Mouse (Mus musculus) embryonic facial prominence, embryonic 12.5 days (tissue): ENCODE measurements around the gene Fgf18. TPM values are rescaled to one million over a fixed set of nuclear protein-coding genes. Genes with fewer than 3 reads are reported as not detected.

Source experiments
- ATAC-seq: fragments of 200-750 bp; cut with Nextera tagmentation; 2 replicates; pipeline ENCODE4 v1.8.0; 2017; ENCODE audit not compliant: insufficient number of reproducible peaks, insufficient read depth, low FRiP score, low TSS enrichment
- H3K27ac ChIP-seq: fragments of 300-500 bp; sonication (generic); 2 replicates; pipeline ENCODE4 v1.5.1; 2016; ENCODE audit warnings: mild to moderate bottlenecking
- H3K27me3 ChIP-seq: fragments of 300-500 bp; sonication (generic); 2 replicates; pipeline ENCODE4 v1.6.1; 2016; ENCODE audit warnings: mild to moderate bottlenecking, moderate library complexity
- H3K36me3 ChIP-seq: fragments of 300-500 bp; sonication (generic); 2 replicates; pipeline ENCODE4 v1.6.1; 2016; ENCODE audit warnings: mild to moderate bottlenecking
- H3K4me1 ChIP-seq: fragments of 300-500 bp; sonication (generic); 2 replicates; pipeline ENCODE4 v1.6.1; 2016
- H3K4me2 ChIP-seq: fragments of 300-500 bp; sonication (generic); replicated peaks from 2 replicates; pipeline ENCODE4 v1.6.1; 2016; ENCODE audit warnings: mild to moderate bottlenecking, moderate library complexity
- H3K4me3 ChIP-seq: fragments of 300-500 bp; sonication (generic); 2 replicates; pipeline ENCODE4 v1.5.1; 2016; ENCODE audit warnings: mild to moderate bottlenecking
- H3K9ac ChIP-seq: fragments of 300-500 bp; sonication (generic); 2 replicates; pipeline ENCODE4 v1.6.1; 2016; ENCODE audit warnings: mild to moderate bottlenecking, moderate library complexity
- H3K9me3 ChIP-seq: fragments of 300-500 bp; sonication (generic); 2 replicates; pipeline ENCODE4 v1.6.1; 2016; ENCODE audit warnings: mild to moderate bottlenecking, moderate library complexity
- WGBS: fragments of 180-500 bp; shearing (Covaris S2); methylation state at CpG from one replicate; pipeline ENCODE4 v1.1.7; 2016; 5-methylcytosine and 5-hydroxymethylcytosine counted together
- polyA plus RNA-seq: library from polyadenylated mRNA; unstranded; fragments of >200 nt; fragmentation: Nextera tagmentation; extraction: Ambion mirVana; gene quantifications from 2 replicates; pipeline ENCODE4 v1.2.1, GENCODE M21; 2016

Fgf18 gene
- polyA plus RNA-seq, 1 experiment from 2014 or later = 11.5 TPM

DNA sequence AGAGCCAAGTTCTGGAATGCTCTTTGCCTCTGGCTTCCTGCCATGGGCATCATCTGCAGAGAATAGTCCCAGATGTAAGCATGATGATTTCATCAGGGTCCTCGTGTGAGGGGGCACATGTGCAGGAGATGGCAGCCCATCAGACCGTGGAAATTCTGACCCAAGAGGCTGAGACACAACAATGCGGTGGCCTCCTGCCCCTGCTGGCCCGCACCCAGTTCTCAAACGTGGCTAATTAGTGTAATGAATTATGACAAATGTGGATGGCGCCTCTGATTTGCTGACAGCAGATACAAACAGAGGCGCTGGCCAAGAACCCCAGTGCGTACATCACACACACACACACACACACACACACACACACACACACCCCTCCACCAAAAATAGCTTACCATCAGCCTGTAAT, 42.3 kb downstream of the Fgf18 start:
- Histone ChIP-seq H3K9ac (no peak overlapping the region), H3K4me2 (no peak overlapping the region), H3K27me3 (peaks cover 8% of the 10 kb centered on the region; the same call in 1 of the 2 replicates), H3K36me3 (no peaks in the 10 kb centered on the region), H3K4me3 (no peak overlapping the region), H3K9me3 (no peaks in the 10 kb centered on the region), H3K4me1 (peaks cover 6% of the 10 kb centered on the region), H3K27ac (no peak overlapping the region)
- WGBS = 64% methylated on average over 8 of the region's 8 CpGs
- ATAC-seq = no peak

- no peak overlapping the region for H3K27ac ChIP-seq
- H3K4me3 ChIP-seq = no peak overlapping the region
- H3K9ac ChIP-seq = no peak overlapping the region
- H3K9me3 ChIP-seq = no peaks in the 10 kb centered on the region
- H3K4me1 ChIP-seq = peaks cover 9% of the 10 kb centered on the region
- H3K36me3 ChIP-seq = no peaks in the 10 kb centered on the region
- no peak for ATAC-seq
- H3K4me2 ChIP-seq = no peak overlapping the region
- WGBS = 88% methylated on average over 13 of the region's 13 CpGs
- H3K27me3 ChIP-seq = peaks cover 6% of the 10 kb centered on the region; the same call in 1 of the 2 replicates
Measured at GRCm38 (mm10) chr11:33103291-33103943, 43.8 kb downstream of the Fgf18 start.

DNA sequence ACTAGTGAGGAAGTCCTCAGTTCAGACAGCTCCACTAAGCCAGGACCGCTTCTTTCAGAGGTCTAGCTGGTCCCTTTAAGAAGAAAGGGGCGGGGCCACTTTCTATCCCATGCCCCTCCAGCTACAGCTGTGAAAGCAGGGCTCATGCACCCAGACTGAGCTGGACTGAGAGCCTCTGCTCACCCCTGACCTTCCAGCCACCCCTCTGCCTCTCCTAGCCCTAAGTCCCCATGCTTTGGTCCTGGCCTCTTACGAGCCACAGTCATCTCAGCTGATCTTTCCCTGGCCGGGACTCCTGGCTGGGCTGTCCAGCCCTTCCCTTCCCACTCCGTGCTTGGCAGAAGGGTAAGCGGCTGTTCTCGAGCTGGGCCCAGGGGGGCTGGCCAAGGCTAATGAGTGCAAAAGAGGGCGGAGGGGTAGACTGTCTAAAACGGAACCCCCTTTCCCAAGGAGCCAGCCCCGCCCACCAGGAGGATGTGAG, 47.1 kb downstream of the Fgf18 start:
- WGBS = 28% methylated on average over 10 of the region's 10 CpGs
- H3K36me3 ChIP-seq = no peaks in the 10 kb centered on the region
- 0 out of 2 replicates have a peak overlapping the region, but pooled peaks have one; percentile 15 for H3K4me3 ChIP-seq
- H3K9me3 ChIP-seq = no peaks in the 10 kb centered on the region
- peak; percentile 69; the same call in 1 of the 2 replicates for ATAC-seq
- peaks cover 5% of the 10 kb centered on the region; the same call in 1 of the 2 replicates for H3K27me3 ChIP-seq
- H3K9ac ChIP-seq = peak overlapping the region; percentile 38; the same call in 1 of the 2 replicates
- peak overlapping the region; percentile 41 for H3K4me2 ChIP-seq
- H3K27ac ChIP-seq = no peak overlapping the region
- peaks cover 9% of the 10 kb centered on the region for H3K4me1 ChIP-seq

GRCm38 (mm10) chr11:33099425-33099824, 47.8 kb downstream of the Fgf18 start:
- no peak for ATAC-seq

GRCm38 (mm10) chr11:33098446-33098845, 48.8 kb downstream of the Fgf18 start:
- Histone ChIP-seq H3K9me3 (no peaks in the 10 kb centered on the region), H3K4me2 (no peak overlapping the region), H3K36me3 (no peaks in the 10 kb centered on the region), H3K4me3 (no peak overlapping the region), H3K4me1 (peaks cover 9% of the 10 kb centered on the region), H3K27me3 (peaks cover 5% of the 10 kb centered on the region; the same call in 1 of the 2 replicates), H3K27ac (no peak overlapping the region), H3K9ac (no peak overlapping the region)
- no peak for ATAC-seq
- 81% methylated on average over 12 of the region's 12 CpGs for WGBS

More at GRCm38 (mm10) chr11:33099425-33099824, 47.8 kb downstream of the Fgf18 start:
- no peak overlapping the region for H3K9ac ChIP-seq
- no peaks in the 10 kb centered on the region for H3K9me3 ChIP-seq
- peaks cover 5% of the 10 kb centered on the region; the same call in 1 of the 2 replicates for H3K27me3 ChIP-seq
- H3K36me3 ChIP-seq = no peaks in the 10 kb centered on the region
- H3K4me2 ChIP-seq = no peak overlapping the region
- H3K4me1 ChIP-seq = peaks cover 9% of the 10 kb centered on the region
- 56% methylated on average over 4 of the region's 4 CpGs for WGBS
- H3K27ac ChIP-seq = no peak overlapping the region
- no peak overlapping the region for H3K4me3 ChIP-seq

GRCm38 (mm10) chr11:33097855-33098254, 49.3 kb downstream of the Fgf18 start:
- H3K4me3 ChIP-seq = no peak overlapping the region
- no peak overlapping the region for H3K27ac ChIP-seq
- 49% methylated on average over 8 of the region's 8 CpGs for WGBS
- no peaks in the 10 kb centered on the region for H3K36me3 ChIP-seq
- H3K9ac ChIP-seq = no peak overlapping the region
- H3K4me2 ChIP-seq = no peak overlapping the region
- H3K9me3 ChIP-seq = no peaks in the 10 kb centered on the region
- H3K27me3 ChIP-seq = peaks cover 5% of the 10 kb centered on the region; the same call in 1 of the 2 replicates
- no peak for ATAC-seq
- H3K4me1 ChIP-seq = peaks cover 9% of the 10 kb centered on the region

DNA sequence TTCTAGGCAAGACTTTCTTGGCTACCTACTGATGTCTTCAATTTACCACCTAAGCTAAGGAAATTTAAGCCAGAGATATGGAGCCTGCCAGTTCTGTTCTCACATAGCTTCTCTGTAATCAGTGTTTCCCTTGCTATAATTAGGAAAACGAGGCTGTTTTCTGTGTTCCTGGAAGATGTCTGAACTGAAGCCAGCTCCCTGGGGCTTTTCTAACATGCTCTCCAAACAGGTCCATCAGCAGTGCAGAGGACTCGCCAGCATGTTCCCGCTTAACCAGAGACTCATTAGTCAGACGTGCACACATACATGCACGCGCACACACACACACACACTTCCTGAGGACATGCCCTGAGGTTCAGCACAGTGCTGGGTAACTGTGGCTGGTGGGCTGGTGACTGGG, 57.3 kb downstream of the Fgf18 start:
- no peak for ATAC-seq
- Histone ChIP-seq H3K4me2 (no peak overlapping the region), H3K27me3 (no peaks in the 10 kb centered on the region), H3K36me3 (no peaks in the 10 kb centered on the region), H3K9ac (no peak overlapping the region), H3K4me3 (no peak overlapping the region), H3K4me1 (no peaks in the 10 kb centered on the region), H3K9me3 (no peaks in the 10 kb centered on the region), H3K27ac (no peak overlapping the region)
- WGBS = 54% methylated on average over 6 of the region's 6 CpGs

GRCm38 (mm10) chr11:33088181-33088580, 59.0 kb downstream of the Fgf18 start:
- 40% methylated on average over 1 of the region's 1 CpGs for WGBS
- Histone ChIP-seq H3K9me3 (no peaks in the 10 kb centered on the region), H3K4me1 (peaks cover 4% of the 10 kb centered on the region; the same call in 1 of the 2 replicates), H3K4me2 (no peak overlapping the region), H3K27ac (no peak overlapping the region), H3K4me3 (no peak overlapping the region), H3K36me3 (no peaks in the 10 kb centered on the region), H3K9ac (no peak overlapping the region), H3K27me3 (no peaks in the 10 kb centered on the region)
- no peak for ATAC-seq

DNA sequence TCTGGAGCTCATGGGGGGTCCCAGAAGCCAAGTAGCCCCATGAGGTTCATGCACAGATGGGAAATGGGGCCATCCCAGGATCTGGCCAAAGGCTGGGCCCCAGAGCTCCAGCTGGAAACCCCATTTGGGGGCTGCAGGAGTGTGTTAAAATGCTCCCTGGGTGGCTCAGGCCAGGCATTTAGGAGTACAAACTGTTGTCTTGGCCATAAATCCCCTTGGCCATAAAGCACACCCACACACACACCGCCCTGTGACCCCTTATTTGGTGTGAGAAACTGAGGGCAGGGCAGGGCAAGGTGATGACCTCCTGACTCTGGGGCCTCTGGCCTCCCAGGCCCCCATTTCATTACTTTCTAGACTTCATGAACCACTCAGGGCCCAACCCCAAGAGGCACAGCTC, 61.2 kb downstream of the Fgf18 start:
- Histone ChIP-seq H3K4me3 (no peak overlapping the region), H3K4me2 (no peak overlapping the region), H3K36me3 (no peaks in the 10 kb centered on the region), H3K27ac (no peak overlapping the region), H3K9ac (no peak overlapping the region), H3K9me3 (no peaks in the 10 kb centered on the region), H3K4me1 (peaks cover 4% of the 10 kb centered on the region; the same call in 1 of the 2 replicates), H3K27me3 (no peaks in the 10 kb centered on the region)
- 84% methylated on average over 1 of the region's 1 CpGs for WGBS
- no peak for ATAC-seq

GRCm38 (mm10) chr11:33085514-33085913, 61.7 kb downstream of the Fgf18 start:
- no peak overlapping the region for H3K4me3 ChIP-seq
- no peaks in the 10 kb centered on the region for H3K9me3 ChIP-seq
- H3K4me2 ChIP-seq = no peak overlapping the region
- no peaks in the 10 kb centered on the region for H3K27me3 ChIP-seq
- H3K36me3 ChIP-seq = no peaks in the 10 kb centered on the region
- 86% methylated on average over 4 of the region's 4 CpGs for WGBS
- peaks cover 4% of the 10 kb centered on the region; the same call in 1 of the 2 replicates for H3K4me1 ChIP-seq
- no peak overlapping the region for H3K27ac ChIP-seq
- no peak overlapping the region for H3K9ac ChIP-seq
- no peak for ATAC-seq

DNA sequence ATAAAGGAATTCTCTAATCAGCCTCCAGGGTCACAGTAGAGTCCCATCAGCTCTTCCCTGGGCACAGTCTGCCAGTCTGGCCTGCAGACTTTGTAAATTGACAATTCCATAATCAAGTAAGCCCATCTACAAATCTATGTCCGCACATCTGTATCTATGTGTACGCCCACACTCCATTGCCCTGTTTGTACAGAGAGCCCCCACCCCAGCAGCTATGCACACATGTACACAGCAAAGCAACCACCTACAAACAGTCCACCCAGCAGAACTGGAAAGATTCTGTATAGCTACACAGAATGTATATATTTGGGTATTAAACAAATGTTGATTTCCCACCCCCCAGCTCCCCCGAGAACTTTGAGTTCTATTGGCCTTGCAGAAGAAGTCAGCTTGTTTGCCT, 62.1 kb downstream of the Fgf18 start:
- Histone ChIP-seq H3K4me1 (peaks cover 4% of the 10 kb centered on the region; the same call in 1 of the 2 replicates), H3K36me3 (no peaks in the 10 kb centered on the region), H3K9ac (no peak overlapping the region), H3K4me3 (no peak overlapping the region), H3K27me3 (no peaks in the 10 kb centered on the region), H3K27ac (no peak overlapping the region), H3K9me3 (no peaks in the 10 kb centered on the region), H3K4me2 (no peak overlapping the region)
- no peak for ATAC-seq
- WGBS = 91% methylated on average over 3 of the region's 3 CpGs

DNA sequence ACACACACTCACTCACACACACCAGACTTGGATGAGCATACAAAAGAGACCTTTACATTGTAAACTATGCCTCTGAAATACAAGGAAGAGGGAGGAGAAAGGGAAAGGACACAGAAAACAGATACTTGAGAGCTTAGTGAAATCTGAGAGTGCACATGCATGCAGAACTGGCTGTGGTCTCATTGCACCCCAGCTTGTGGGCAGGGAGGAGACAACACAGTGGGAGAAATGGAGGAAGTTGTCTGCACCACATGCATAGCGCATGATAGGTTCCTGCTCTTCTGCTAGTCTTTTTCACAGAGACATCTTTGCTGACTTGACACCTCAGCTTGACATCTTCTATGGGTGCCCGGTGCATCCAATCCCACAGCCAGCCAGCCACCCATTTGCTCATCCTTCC, 63.2 kb downstream of the Fgf18 start:
- H3K9ac ChIP-seq = no peak overlapping the region
- H3K4me2 ChIP-seq = no peak overlapping the region
- no peaks in the 10 kb centered on the region for H3K36me3 ChIP-seq
- no peak overlapping the region for H3K4me3 ChIP-seq
- no peak for ATAC-seq
- H3K27me3 ChIP-seq = no peaks in the 10 kb centered on the region
- H3K9me3 ChIP-seq = no peaks in the 10 kb centered on the region
- 91% methylated on average over 2 of the region's 2 CpGs for WGBS
- no peak overlapping the region for H3K27ac ChIP-seq
- H3K4me1 ChIP-seq = peaks cover 4% of the 10 kb centered on the region; the same call in 1 of the 2 replicates
